Mouse (Mus musculus) Patski (cell line): ENCODE measurements at regions not wholly inside any gene's neighbourhood (a gene's known extent, or its start where the extent isn't known, plus 50 kb on each side); places are given as distances from the start of the nearest gene placed in this dataset.

Experiments used
- ATAC-seq: fragments of 100-300 bp; one replicate; pipeline ENCODE4 v1.8.0; 2021
- CTCF ChIA-PET: fragments of 350-600 bp; sonication (Branson Sonifier 250); formaldehyde crosslinking; loops from one replicate; lab custom pipeline; 2022; ENCODE audit warnings: inconsistent platforms; lab: Charles Lee
- POLR2A ChIA-PET: fragments of 350-600 bp; sonication (Branson Sonifier 250); formaldehyde crosslinking; loops from one replicate; lab custom pipeline; 2022; ENCODE audit warnings: antibody characterized with exemption, inconsistent platforms; lab: Charles Lee
- DNase-seq: peaks from one replicate; pipeline ENCODE4 v3.0.0-alpha.2; 2011; ENCODE audit warnings: low read depth, low spot score
- H3K27me3 ChIP-seq: fragments of 371-371 bp; one replicate; pipeline ENCODE4 v1.5.1; 2021
- CTCF ChIP-seq: fragments of 100-300 bp; IDR thresholded peaks from one replicate; pipeline ENCODE4 v1.5.1; 2021
- in situ Hi-C: fragments of 300-500 bp; cut with MboI; formaldehyde crosslinking; loops from 3 replicates; pipeline ENCODE4 v1.11.1; 2018; ENCODE audit warnings: low pct_unique_long_range_greater_than_20kb, mixed read lengths

DNA sequence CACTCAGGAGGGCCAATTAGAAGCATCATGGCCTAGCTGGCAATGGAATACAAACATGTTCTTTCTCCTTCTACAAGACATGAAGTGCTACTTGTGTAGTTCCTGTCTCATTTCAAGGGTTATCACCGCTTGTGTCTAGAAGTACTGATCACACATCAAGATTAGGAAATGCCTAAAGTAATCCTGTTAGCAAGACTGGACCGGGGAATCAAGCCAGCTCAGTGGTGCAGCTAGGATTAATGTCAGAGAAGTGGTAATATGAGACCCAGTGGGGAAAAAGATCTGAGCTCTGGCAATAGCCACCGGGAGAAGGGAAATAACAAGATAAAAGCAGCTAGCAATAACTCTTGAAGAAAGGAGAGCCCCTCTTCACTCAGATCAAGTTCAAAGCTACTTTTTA is 506.7 kb upstream of the Rps6ka3 start:
- no peak for DNase-seq
- in situ Hi-C loops: no loop called here
- POLR2A ChIA-PET: no interaction called here

DNA sequence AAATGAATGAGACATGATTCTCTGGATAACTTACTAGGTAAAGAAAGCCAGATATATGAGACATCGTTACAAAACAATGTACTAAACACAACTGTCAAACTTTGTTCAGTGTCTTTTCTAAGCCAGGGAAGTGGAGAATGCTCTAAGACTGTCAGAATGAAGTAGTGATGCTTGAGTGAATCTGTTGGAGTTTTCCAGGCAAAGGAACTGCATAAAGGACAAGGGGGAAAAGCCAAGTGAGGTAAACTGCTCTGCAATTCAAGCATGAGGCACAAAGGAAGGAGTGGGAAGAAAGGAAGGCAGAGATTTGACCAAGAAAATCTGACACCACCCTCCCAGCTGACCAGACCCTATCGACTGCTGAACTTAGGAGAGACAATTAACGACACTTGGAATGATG is 500.3 kb upstream of the Rps6ka3 start:
- DNase-seq (no peak), ATAC-seq (no peak)
- no peaks in the 10 kb centered on the region for H3K27me3 ChIP-seq
- ChIA-PET POLR2A (no interaction called here), CTCF (no interaction called here)
- in situ Hi-C loops: no loop called here
- TF ChIP-seq CTCF: no peak

More for the DNA sequence above, 506.7 kb upstream of the Rps6ka3 start:
- no peaks in the 10 kb centered on the region for H3K27me3 ChIP-seq
- TF ChIP-seq CTCF: no peak
- ATAC-seq: no peak
- CTCF ChIA-PET: no interaction called here

DNA sequence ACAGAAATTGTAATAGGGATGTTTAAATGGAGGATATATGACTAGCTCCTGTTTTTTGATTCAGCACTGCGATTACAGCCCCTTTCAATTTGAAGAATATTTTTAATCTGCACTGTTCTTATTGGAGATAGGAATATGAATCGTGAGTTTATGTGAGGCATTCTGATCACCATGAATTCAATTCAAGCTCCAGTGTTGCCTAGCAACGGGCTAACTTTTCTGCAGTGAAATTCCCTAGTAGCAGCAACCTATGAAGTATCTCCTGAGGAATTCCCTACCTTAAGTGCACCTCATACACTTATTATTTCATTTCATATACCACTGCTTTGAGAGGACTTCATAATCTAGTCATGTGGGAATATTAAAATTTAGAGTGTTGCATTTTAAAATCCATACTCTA is 465.4 kb upstream of the Rps6ka3 start:
- TF ChIP-seq CTCF: no peak
- in situ Hi-C loops: no loop called here
- ATAC-seq (no peak), DNase-seq (no peak)
- POLR2A ChIA-PET: no interaction called here
- peaks cover 6% of the 10 kb centered on the region for H3K27me3 ChIP-seq
- CTCF ChIA-PET: no interaction called here

DNA sequence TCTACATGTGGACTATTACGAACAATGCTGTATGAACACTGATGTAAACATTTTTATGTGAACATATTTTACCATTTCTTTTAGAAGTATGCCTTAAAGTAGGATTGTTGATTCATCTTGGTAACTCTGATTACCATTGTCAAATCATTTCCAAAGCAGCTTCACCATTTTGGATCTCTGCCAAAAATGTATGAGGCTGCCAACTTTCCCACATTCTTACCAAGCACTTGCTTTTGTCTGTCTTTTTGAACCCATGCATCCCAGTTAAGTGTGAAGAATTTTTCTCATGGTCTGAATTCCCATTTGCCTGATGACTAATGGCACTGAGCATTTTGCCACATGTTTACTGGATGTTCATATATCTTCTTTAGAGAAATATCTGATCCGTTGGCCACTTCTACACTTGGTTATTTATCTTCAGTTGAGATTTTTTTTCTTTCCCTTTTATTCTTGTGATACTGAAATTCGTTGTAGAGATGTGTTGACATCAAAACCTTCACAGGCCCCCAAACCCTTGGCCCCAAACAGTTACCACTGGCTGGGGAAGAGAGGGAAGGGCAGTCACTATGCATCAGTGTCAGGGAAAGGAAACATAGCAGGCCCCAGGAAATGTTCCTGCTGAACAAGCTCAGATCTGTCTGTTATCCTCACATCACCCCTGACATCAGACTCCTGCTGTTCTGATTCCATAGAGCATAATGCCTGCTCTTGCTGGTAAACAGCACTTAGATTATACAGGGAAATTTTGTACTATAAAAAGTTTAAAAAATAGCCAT is 464.2 kb upstream of the Rps6ka3 start:
- ATAC-seq (no peak), DNase-seq (no peak)
- CTCF ChIA-PET: no interaction called here
- TF ChIP-seq CTCF: no peak
- peaks cover 6% of the 10 kb centered on the region for H3K27me3 ChIP-seq
- POLR2A ChIA-PET: no interaction called here
- in situ Hi-C loops: no loop called here
